Mouse (Mus musculus): ENCODE data around the gene Mcub.

GRCm38 (mm10) chr3:129987297-129987696, 17.3 kb upstream of the Mcub start:
- no peak for TF ChIP-seq POLR2A (IDR thresholded peaks at IDR 0.05; ENCODE audit: insufficient read depth, low read depth, low read length)
- no peak for TF ChIP-seq CTCF (IDR thresholded peaks at IDR 0.05)

Data from heart, adult 2 months (tissue).